Mouse (Mus musculus): ENCODE measurements at regions not wholly inside any gene's neighbourhood (a gene's known extent, or its start where the extent isn't known, plus 50 kb on each side); places are given as distances from the start of the nearest gene placed in this dataset.

GRCm38 (mm10) chr14:85965139-85965538, 1175.9 kb downstream of the Diaph3 start:
- Histone ChIP-seq H3K36me3 (no peaks in the 10 kb centered on the region), H3K4me3 (replicated peaks) (no peak overlapping the region), H3K4me2 (no peak overlapping the region), H3K9me3 (no peaks in the 10 kb centered on the region), H3K4me1 (replicated peaks) (no peaks in the 10 kb centered on the region), H3K9ac (replicated peaks) (no peak overlapping the region), H3K27ac (no peak overlapping the region), H3K27me3 (no peaks in the 10 kb centered on the region)
- ATAC-seq (ENCODE audit: insufficient number of reproducible peaks, insufficient read depth, low FRiP score, low TSS enrichment, low read depth) = no peak
- 46% methylated on average over 2 of the region's 2 CpGs for WGBS

DNA sequence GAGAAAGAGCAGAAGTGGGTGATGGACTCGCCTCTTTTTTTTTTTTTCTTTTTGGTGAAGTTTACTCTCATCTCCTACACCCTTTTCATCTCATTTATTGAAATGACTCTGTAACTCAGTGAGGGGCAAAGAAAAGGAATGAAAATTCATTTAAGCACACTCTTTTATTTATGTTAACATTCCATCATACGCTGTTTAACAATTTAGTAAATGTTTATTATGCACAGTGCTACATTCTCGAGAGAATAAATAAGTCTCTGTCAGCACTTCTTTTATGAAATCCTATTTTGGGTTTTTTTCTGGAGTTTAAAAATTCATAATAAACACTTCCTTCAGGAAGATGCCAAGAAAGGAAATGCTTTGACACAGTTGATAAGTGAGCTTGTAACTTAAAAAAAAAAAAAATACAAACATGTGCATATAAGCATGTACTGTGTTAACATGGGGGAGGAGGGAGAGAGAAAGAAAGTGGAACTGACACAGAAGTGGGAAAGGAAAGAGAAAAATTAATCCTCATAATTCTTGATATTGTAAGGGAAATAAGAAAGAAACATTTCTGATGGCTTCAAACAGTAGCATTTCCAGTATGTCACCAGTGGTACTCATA, 1195.2 kb downstream of the Diaph3 start:
- no peaks in the 10 kb centered on the region for H3K36me3 ChIP-seq
- H3K9ac ChIP-seq (replicated peaks) = no peak overlapping the region
- WGBS = 76% methylated on average over 3 of the region's 3 CpGs
- no peaks in the 10 kb centered on the region for H3K4me1 ChIP-seq (replicated peaks)
- no peak overlapping the region for H3K4me2 ChIP-seq
- H3K9me3 ChIP-seq = no peaks in the 10 kb centered on the region
- no peak overlapping the region for H3K4me3 ChIP-seq (replicated peaks)
- no peak for ATAC-seq (ENCODE audit: insufficient number of reproducible peaks, insufficient read depth, low FRiP score, low TSS enrichment, low read depth)
- no peak overlapping the region for H3K27ac ChIP-seq
- H3K27me3 ChIP-seq = no peaks in the 10 kb centered on the region

DNA sequence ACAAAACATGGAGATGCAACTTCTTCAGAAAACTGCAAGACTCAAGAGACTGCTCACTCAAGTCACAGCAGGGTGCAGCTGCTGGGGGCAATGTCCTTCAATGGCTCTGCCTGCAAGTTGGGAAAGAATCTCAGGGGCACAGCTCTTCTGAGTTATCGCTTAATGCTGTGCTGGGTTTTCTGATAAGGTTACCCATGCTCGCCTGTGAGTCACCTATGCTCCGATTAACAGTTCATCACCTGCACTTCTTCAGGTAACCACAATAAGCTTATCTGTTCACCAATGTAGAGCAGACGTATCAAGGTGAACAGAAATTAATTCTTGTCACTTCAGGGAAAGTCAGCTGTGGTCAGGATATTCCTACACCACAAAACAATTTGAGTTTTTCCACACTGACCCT, 1198.2 kb downstream of the Diaph3 start:
- Histone ChIP-seq H3K36me3 (no peaks in the 10 kb centered on the region), H3K4me2 (no peak overlapping the region), H3K27ac (no peak overlapping the region), H3K27me3 (no peaks in the 10 kb centered on the region), H3K9me3 (no peaks in the 10 kb centered on the region), H3K9ac (replicated peaks) (no peak overlapping the region), H3K4me1 (replicated peaks) (no peaks in the 10 kb centered on the region), H3K4me3 (replicated peaks) (no peak overlapping the region)
- no peak for ATAC-seq (ENCODE audit: insufficient number of reproducible peaks, insufficient read depth, low FRiP score, low TSS enrichment, low read depth)
- 81% methylated on average over 4 of the region's 4 CpGs for WGBS

- no peaks in the 10 kb centered on the region for H3K36me3 ChIP-seq
- H3K27me3 ChIP-seq = no peaks in the 10 kb centered on the region
- no peak overlapping the region for H3K4me2 ChIP-seq
- no peaks in the 10 kb centered on the region for H3K9me3 ChIP-seq
- no peak overlapping the region for H3K4me3 ChIP-seq (replicated peaks)
- H3K9ac ChIP-seq (replicated peaks) = no peak overlapping the region
- no peaks in the 10 kb centered on the region for H3K4me1 ChIP-seq (replicated peaks)
- no peak overlapping the region for H3K27ac ChIP-seq
- no peak for ATAC-seq (ENCODE audit: insufficient number of reproducible peaks, insufficient read depth, low FRiP score, low TSS enrichment, low read depth)
- WGBS = 91% methylated on average over 1 of the region's 1 CpGs
These were observed 1200.5 kb downstream of the Diaph3 start for GRCm38 (mm10) chr14:85940585-85940984.

DNA sequence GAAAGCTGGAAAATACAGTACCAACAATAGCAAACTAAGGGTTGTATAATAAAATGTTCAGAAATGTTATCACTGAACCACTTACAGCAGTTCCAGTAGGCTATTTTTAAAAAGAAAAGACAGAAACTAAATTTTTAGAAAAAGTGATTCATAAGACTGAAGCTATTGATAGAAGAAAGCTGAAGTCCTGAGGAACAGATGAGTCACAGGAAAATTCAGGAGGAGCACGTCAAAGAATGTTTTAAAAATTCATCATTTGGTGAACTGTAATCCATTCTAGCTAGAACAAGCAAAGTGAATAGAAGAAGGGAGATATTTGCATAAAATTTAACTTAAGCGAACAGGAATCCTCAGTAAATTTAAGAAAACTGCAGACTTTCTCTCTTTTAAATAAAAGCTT, 1205.9 kb downstream of the Diaph3 start:
- H3K9me3 ChIP-seq = no peaks in the 10 kb centered on the region
- H3K27me3 ChIP-seq = no peaks in the 10 kb centered on the region
- H3K4me3 ChIP-seq (replicated peaks) = no peak overlapping the region
- no peak overlapping the region for H3K9ac ChIP-seq (replicated peaks)
- H3K36me3 ChIP-seq = no peaks in the 10 kb centered on the region
- WGBS = 82% methylated on average over 2 of the region's 2 CpGs
- no peak overlapping the region for H3K27ac ChIP-seq
- H3K4me1 ChIP-seq (replicated peaks) = no peaks in the 10 kb centered on the region
- H3K4me2 ChIP-seq = no peak overlapping the region
- no peak for ATAC-seq (ENCODE audit: insufficient number of reproducible peaks, insufficient read depth, low FRiP score, low TSS enrichment, low read depth)

GRCm38 (mm10) chr14:85930387-85930786, 1210.6 kb downstream of the Diaph3 start:
- Histone ChIP-seq H3K36me3 (no peaks in the 10 kb centered on the region), H3K4me3 (replicated peaks) (no peak overlapping the region), H3K4me1 (replicated peaks) (no peaks in the 10 kb centered on the region), H3K9ac (replicated peaks) (no peak overlapping the region), H3K4me2 (no peak overlapping the region), H3K27me3 (no peaks in the 10 kb centered on the region), H3K9me3 (no peaks in the 10 kb centered on the region), H3K27ac (no peak overlapping the region)
- 70% methylated on average over 5 of the region's 5 CpGs for WGBS
- no peak for ATAC-seq (ENCODE audit: insufficient number of reproducible peaks, insufficient read depth, low FRiP score, low TSS enrichment, low read depth)

- Histone ChIP-seq H3K27ac (no peak overlapping the region), H3K4me3 (replicated peaks) (no peak overlapping the region), H3K9me3 (no peaks in the 10 kb centered on the region), H3K4me2 (no peak overlapping the region), H3K36me3 (no peaks in the 10 kb centered on the region), H3K9ac (replicated peaks) (no peak overlapping the region), H3K27me3 (no peaks in the 10 kb centered on the region), H3K4me1 (replicated peaks) (no peaks in the 10 kb centered on the region)
- 84% methylated on average over 4 of the region's 4 CpGs for WGBS
- no peak for ATAC-seq (ENCODE audit: insufficient number of reproducible peaks, insufficient read depth, low FRiP score, low TSS enrichment, low read depth)
These were observed 1222.1 kb downstream of the Diaph3 start for GRCm38 (mm10) chr14:85918894-85919293.

- ATAC-seq (ENCODE audit: insufficient number of reproducible peaks, insufficient read depth, low FRiP score, low TSS enrichment, low read depth) = no peak
- Histone ChIP-seq H3K27ac (no peak overlapping the region), H3K4me3 (replicated peaks) (no peak overlapping the region), H3K27me3 (no peaks in the 10 kb centered on the region), H3K9ac (replicated peaks) (no peak overlapping the region), H3K4me1 (replicated peaks) (no peaks in the 10 kb centered on the region), H3K36me3 (no peaks in the 10 kb centered on the region), H3K9me3 (no peaks in the 10 kb centered on the region), H3K4me2 (no peak overlapping the region)
- 91% methylated on average over 2 of the region's 2 CpGs for WGBS
These were observed 1225.3 kb downstream of the Diaph3 start for GRCm38 (mm10) chr14:85915761-85916160.

DNA sequence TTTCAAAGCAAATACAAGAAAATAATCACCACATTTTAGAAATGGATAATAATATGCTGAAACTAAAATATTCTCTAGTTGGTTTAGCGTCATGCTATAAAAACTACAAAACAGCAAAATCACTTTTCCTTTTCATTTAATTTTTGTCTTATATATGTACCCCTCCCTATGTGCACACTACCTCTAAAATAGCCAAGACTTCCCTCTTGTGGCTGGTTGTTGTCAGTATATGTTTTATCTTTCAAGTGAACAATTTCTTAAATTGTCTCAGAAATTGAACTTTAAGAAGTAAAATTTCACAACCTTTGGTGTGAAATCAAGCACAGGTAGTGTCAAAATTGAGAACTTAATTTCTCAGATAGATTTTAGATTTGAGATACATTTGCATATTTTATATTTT, 1243.1 kb downstream of the Diaph3 start:
- WGBS = 90% methylated on average over 1 of the region's 1 CpGs
- Histone ChIP-seq H3K9me3 (no peaks in the 10 kb centered on the region), H3K27me3 (no peaks in the 10 kb centered on the region), H3K36me3 (no peaks in the 10 kb centered on the region), H3K4me1 (replicated peaks) (no peaks in the 10 kb centered on the region), H3K9ac (replicated peaks) (no peak overlapping the region), H3K4me2 (no peak overlapping the region), H3K27ac (no peak overlapping the region), H3K4me3 (replicated peaks) (no peak overlapping the region)
- ATAC-seq (ENCODE audit: insufficient number of reproducible peaks, insufficient read depth, low FRiP score, low TSS enrichment, low read depth) = no peak

DNA sequence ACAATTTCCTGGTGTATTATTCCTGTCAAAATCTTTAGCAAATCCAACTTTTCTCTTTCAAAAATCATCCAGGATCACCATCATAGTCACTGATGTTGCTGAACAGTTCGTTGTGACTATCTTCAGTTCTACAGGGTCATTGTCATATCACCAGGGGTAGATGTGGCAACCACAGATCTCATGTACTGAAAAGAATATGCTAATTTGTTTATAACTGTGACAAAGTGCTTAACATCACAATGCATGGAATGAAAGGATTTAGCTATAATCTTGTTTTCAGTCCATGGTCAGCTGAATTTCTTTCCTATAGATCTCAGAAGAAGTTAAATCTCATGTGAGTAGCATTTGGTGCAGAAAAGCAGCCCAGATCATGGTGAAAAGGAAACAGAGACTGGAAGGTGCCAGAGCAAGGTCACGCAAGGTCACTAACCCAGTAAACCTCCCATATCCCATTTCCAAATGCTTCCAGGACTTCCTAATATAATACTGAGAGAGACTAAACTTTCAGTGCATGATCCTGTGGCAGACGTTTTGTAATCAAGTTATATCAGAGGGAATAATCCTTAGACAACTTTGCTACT, 1279.6 kb downstream of the Diaph3 start:
- Histone ChIP-seq H3K27ac (no peak overlapping the region), H3K27me3 (no peaks in the 10 kb centered on the region), H3K36me3 (no peaks in the 10 kb centered on the region), H3K9ac (replicated peaks) (no peak overlapping the region), H3K4me1 (replicated peaks) (no peaks in the 10 kb centered on the region), H3K9me3 (no peaks in the 10 kb centered on the region), H3K4me3 (replicated peaks) (no peak overlapping the region), H3K4me2 (no peak overlapping the region)
- 66% methylated on average over 3 of the region's 3 CpGs for WGBS
- no peak for ATAC-seq (ENCODE audit: insufficient number of reproducible peaks, insufficient read depth, low FRiP score, low TSS enrichment, low read depth)

DNA sequence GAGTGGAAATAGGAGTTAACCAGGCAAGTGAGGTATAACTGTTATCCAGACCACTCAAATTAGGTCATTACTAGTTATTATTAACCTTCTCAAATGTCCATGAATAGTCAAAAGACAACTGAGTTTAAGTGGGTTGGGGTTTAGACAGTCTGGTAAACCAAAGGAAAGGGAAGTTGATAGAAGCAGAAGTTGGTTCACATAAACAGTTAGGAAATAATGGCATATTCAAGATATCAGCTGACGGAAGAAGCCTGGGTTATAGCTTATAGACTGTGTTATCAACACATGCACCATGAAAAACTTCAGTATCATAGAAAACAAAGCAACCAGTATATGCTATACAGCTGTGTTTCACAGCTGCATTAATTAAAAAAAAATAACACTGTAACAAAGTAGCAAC, 1291.5 kb downstream of the Diaph3 start:
- WGBS = 97% methylated on average over 1 of the region's 1 CpGs
- no peaks in the 10 kb centered on the region for H3K9me3 ChIP-seq
- no peak overlapping the region for H3K27ac ChIP-seq

DNA sequence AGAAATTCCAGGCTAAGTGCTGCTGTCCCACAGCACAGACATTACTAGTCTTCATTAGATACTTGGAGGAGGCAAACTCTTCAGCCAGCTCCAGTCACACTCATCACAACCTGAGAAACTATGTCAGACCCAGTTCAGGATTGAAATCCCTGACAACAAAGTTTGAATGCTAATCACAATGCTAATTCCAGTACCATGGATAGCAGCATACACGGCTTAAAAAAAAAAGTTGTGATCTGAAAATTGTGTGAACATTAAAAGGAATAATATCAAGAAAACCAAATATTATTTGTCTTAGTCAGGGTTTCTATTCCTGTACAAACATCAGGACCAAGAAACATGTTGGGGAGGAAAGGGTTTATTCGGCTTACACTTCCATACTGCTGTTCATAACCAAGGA, 1305.5 kb downstream of the Diaph3 start:
- H3K9ac ChIP-seq (replicated peaks) = no peak overlapping the region

More for the DNA sequence above, 1291.5 kb downstream of the Diaph3 start:
- no peak for ATAC-seq (ENCODE audit: insufficient number of reproducible peaks, insufficient read depth, low FRiP score, low TSS enrichment, low read depth)
- H3K27me3 ChIP-seq = no peaks in the 10 kb centered on the region
- H3K9ac ChIP-seq (replicated peaks) = no peak overlapping the region
- H3K4me2 ChIP-seq = no peak overlapping the region
- no peaks in the 10 kb centered on the region for H3K4me1 ChIP-seq (replicated peaks)
- no peaks in the 10 kb centered on the region for H3K36me3 ChIP-seq
- no peak overlapping the region for H3K4me3 ChIP-seq (replicated peaks)

More for the DNA sequence above, 1305.5 kb downstream of the Diaph3 start:
- no peak for ATAC-seq (ENCODE audit: insufficient number of reproducible peaks, insufficient read depth, low FRiP score, low TSS enrichment, low read depth)
- Histone ChIP-seq H3K4me1 (replicated peaks) (no peaks in the 10 kb centered on the region), H3K36me3 (no peaks in the 10 kb centered on the region), H3K4me3 (replicated peaks) (no peak overlapping the region), H3K9me3 (no peaks in the 10 kb centered on the region), H3K27me3 (no peaks in the 10 kb centered on the region), H3K4me2 (no peak overlapping the region), H3K27ac (no peak overlapping the region)
- WGBS = 91% methylated on average over 2 of the region's 2 CpGs

All from limb, embryonic 12.5 days (tissue).